Mouse (Mus musculus): ENCODE results near the gene Cd200. TPM values are rescaled to one million over a fixed set of nuclear protein-coding genes. Genes with fewer than 3 reads are reported as not detected.
"Not testable (repeated sequence)": the region's sequence is repeated elsewhere in the genome, so short reads cannot be mapped to it uniquely, and the experiment has no call there.

The Cd200 gene
- polyA plus RNA-seq (2015; fragmentation: Nextera tagmentation; extraction: Ambion mirVana), result 226 and 244 TPM in 2 replicates

DNA sequence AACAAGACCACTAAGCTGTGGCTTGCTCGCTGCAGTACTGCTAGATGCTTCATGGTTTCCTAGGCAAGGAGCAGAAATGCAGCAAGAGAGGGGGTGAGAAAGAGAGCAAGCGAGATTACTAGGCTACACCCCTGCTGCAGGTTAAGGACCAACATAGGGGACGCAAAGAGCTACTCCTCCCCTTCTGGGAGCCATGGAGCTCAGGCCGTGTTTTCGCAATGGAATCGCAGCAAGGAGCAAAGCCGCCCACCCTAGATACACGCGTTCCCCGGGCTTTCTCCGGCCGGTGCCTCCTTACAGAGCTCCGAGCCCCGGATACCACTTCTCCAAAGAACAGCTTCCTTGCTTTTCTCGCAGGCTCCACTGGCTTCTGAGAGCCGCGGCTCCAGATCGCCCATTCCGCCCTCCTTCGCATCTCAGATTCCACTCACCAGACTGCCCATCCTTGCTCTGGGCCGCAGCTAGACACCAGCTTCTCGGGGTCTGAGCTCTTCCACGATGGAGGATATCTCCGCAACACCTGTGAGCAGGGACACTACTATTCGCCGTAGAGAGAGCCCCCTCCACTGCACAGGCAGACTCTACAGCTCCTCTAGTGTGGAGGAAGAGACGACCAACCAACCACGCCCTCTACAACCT, at the start of gene Cd200:
TSS of gene Cd200 (minus strand) at position 629 of the 639 bp plus-strand sequence.
- under 1% methylated on average over 28 of the region's 28 CpGs for WGBS
- peak within 1 kb of the TSS; percentile 97 for H3K27ac ChIP-seq
- H3K4me3 ChIP-seq (replicated peaks), result peak within 1 kb of the TSS; percentile 79
- H3K4me1 ChIP-seq (replicated peaks), result peaks cover 13% of the 10 kb centered on the region
- H3K4me2 ChIP-seq (replicated peaks), result peak within 1 kb of the TSS; percentile 56
- ATAC-seq, result peak; percentile 98
- peak within 1 kb of the TSS; percentile 90 for H3K9ac ChIP-seq (replicated peaks)
- H3K9me3 ChIP-seq, result no peaks in the 10 kb centered on the region
- H3K36me3 ChIP-seq, result no peaks in the 10 kb centered on the region
- no peaks in the 10 kb centered on the region for H3K27me3 ChIP-seq

DNA sequence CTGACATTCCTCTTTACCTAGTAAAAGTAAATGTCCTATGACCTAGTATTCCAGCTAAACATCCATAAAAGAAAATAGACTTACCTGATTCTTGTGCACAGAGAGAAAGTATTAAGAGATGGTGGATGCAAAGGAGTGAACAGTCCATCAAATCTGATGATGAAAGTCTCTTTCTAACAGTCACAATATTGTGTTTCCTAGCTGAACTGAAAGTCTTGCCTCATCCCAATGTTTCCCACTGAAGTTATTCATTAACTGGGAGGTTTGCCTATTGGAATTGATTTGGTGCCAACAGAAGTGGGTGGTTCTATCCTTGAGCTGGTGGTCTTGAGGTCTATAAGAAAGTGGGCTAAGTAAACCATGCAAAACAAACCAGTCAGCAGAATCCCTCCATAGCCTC, 45.9 kb upstream of the Cd200 start:
- Histone ChIP-seq H3K9me3 (no peaks in the 10 kb centered on the region), H3K4me1 (replicated peaks) (no peaks in the 10 kb centered on the region), H3K27me3 (no peaks in the 10 kb centered on the region), H3K36me3 (no peaks in the 10 kb centered on the region), H3K4me3 (replicated peaks) (no peak overlapping the region), H3K4me2 (replicated peaks) (no peak overlapping the region), H3K9ac (replicated peaks) (no peak overlapping the region), H3K27ac (no peak overlapping the region)
- no peak for ATAC-seq

GRCm38 (mm10) chr16:45437230-45437739, 28.4 kb upstream of the Cd200 start:
- 100% methylated on average over 1 of the region's 1 CpGs for WGBS
- Histone ChIP-seq H3K27me3 (no peaks in the 10 kb centered on the region), H3K4me3 (replicated peaks) (no peak overlapping the region), H3K9me3 (no peaks in the 10 kb centered on the region), H3K36me3 (no peaks in the 10 kb centered on the region), H3K9ac (replicated peaks) (no peak overlapping the region), H3K4me1 (replicated peaks) (no peaks in the 10 kb centered on the region), H3K4me2 (replicated peaks) (no peak overlapping the region), H3K27ac (no peak overlapping the region)
- peak; percentile 37; the same call in 1 of the 2 replicates for ATAC-seq

- H3K27ac ChIP-seq, result no peak overlapping the region
- no peaks in the 10 kb centered on the region for H3K9me3 ChIP-seq
- H3K4me2 ChIP-seq (replicated peaks), result no peak overlapping the region
- no peak overlapping the region for H3K4me3 ChIP-seq (replicated peaks)
- no peak overlapping the region for H3K9ac ChIP-seq (replicated peaks)
- ATAC-seq, result no peak
- H3K36me3 ChIP-seq, result no peaks in the 10 kb centered on the region
- H3K4me1 ChIP-seq (replicated peaks), result no peaks in the 10 kb centered on the region
- no peaks in the 10 kb centered on the region for H3K27me3 ChIP-seq
Measured at GRCm38 (mm10) chr16:45435591-45435990, 26.7 kb upstream of the Cd200 start.

DNA sequence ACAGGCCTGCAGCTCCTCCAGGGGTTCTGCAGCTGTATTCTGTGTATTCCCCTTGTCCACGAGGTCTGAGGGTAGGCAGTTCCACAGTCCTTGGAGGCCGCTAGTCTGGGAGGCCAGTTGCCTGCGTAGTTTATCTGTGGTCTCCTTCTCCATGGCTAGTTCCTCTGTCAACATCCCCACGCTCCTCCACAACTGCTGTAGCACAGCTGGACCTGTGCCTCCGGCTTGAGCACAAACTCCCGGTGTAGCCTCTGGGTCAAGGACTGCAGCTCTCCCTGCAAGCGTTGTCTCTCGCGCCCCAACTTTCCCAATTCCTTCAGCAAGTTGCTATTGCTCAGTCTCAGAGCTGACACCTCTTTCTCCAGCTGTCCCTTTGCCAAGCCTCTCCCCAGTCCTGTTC, 18.8 kb upstream of the Cd200 start:
- Histone ChIP-seq H3K4me2 (replicated peaks) (no peak overlapping the region), H3K9me3 (no peaks in the 10 kb centered on the region), H3K27me3 (no peaks in the 10 kb centered on the region), H3K4me1 (replicated peaks) (no peaks in the 10 kb centered on the region), H3K36me3 (no peaks in the 10 kb centered on the region), H3K9ac (replicated peaks) (no peak overlapping the region), H3K4me3 (replicated peaks) (no peak overlapping the region), H3K27ac (no peak overlapping the region)
- 95% methylated on average over 9 of the region's 9 CpGs for WGBS
- no peak for ATAC-seq

- Histone ChIP-seq H3K27ac (no peak overlapping the region), H3K9ac (replicated peaks) (no peak overlapping the region), H3K27me3 (no peaks in the 10 kb centered on the region), H3K9me3 (no peaks in the 10 kb centered on the region), H3K36me3 (no peaks in the 10 kb centered on the region), H3K4me3 (replicated peaks) (no peak overlapping the region), H3K4me1 (replicated peaks) (no peaks in the 10 kb centered on the region), H3K4me2 (replicated peaks) (no peak overlapping the region)
- no peak for ATAC-seq
Measured at GRCm38 (mm10) chr16:45413497-45413896, 4.6 kb upstream of the Cd200 start.

DNA sequence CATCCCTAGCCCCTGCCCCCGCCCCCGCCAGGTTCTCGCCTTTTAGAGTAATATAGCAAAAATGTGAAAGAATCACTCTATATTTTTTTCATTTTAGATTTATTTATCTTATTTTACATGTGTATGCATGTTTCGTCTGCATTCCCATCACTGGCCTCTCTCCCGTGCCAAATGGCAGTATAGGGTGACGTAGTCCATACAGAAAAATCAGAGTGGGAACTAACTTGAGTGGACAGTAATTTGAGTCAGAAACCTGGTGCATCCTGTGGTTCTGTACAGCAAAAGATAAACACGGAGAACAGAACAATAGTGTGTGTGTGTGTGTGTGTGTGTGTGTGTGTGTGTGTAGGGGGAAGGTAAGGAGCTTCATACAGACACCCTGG, 202 bp upstream of the Cd200 start:
- Histone ChIP-seq H3K4me3 (replicated peaks) (peak overlapping the region; percentile 79), H3K9ac (replicated peaks) (peak overlapping the region; percentile 90), H3K4me1 (replicated peaks) (peaks cover 13% of the 10 kb centered on the region), H3K27ac (peak overlapping the region; percentile 97), H3K4me2 (replicated peaks) (peak overlapping the region; percentile 56)
- not testable (repeated sequence) for H3K36me3 ChIP-seq, H3K9me3 ChIP-seq, H3K27me3 ChIP-seq
- WGBS, result 30% methylated on average over 7 of the region's 7 CpGs
- ATAC-seq, result peak; percentile 64

DNA sequence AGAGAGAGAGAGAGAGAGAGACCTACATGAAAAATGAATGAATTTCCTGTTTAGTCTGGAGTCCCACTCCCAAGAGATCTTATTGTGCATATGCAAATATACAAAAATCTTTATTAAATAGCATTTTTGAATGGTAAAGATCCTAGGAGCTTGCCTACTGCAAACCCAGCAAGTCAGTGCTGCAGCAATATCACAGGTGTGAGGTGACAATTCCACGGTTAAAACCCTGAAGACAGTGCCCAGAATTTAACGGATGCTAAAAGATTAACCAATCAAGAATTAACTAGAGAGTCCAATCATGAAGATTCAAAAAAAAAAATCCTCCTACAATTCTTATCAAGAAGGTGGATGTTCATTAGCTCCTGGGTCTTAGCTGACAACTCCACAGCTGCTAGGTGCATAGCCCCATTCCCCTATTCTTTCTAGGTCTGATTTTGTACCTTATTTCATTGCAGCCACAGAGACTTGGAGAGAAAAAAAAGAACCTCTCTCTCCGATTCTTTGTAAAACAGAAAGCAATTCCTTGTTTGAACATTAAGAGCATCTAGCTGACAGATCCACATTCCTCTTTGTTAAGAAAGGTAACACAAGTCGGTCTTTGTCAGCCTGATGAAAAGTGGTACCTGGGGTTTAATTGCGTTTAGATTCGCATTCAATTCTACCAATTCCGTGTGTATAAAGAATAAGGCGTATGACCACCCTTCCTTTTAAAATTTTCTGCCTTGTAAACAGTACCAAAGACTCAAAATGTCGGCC, 1.0 kb downstream of the Cd200 start:
- Histone ChIP-seq H3K27ac (peak overlapping the region; percentile 97), H3K4me2 (replicated peaks) (peak overlapping the region; percentile 56), H3K4me3 (replicated peaks) (peak overlapping the region; percentile 79), H3K9ac (replicated peaks) (peak overlapping the region; percentile 90), H3K27me3 (no peaks in the 10 kb centered on the region), H3K9me3 (no peaks in the 10 kb centered on the region), H3K4me1 (replicated peaks) (peaks cover 13% of the 10 kb centered on the region), H3K36me3 (no peaks in the 10 kb centered on the region)
- WGBS, result 29% methylated on average over 9 of the region's 9 CpGs
- no peak for ATAC-seq

GRCm38 (mm10) chr16:45407091-45407490, 1.8 kb downstream of the Cd200 start:
- peak overlapping the region; percentile 79 for H3K4me3 ChIP-seq (replicated peaks)
- no peaks in the 10 kb centered on the region for H3K9me3 ChIP-seq
- WGBS, result 73% methylated on average over 5 of the region's 5 CpGs
- H3K27ac ChIP-seq, result peak overlapping the region; percentile 97
- no peaks in the 10 kb centered on the region for H3K36me3 ChIP-seq
- peak overlapping the region; percentile 90 for H3K9ac ChIP-seq (replicated peaks)
- H3K4me1 ChIP-seq (replicated peaks), result peaks cover 13% of the 10 kb centered on the region
- no peaks in the 10 kb centered on the region for H3K27me3 ChIP-seq
- peak overlapping the region; percentile 56 for H3K4me2 ChIP-seq (replicated peaks)
- no peak for ATAC-seq

GRCm38 (mm10) chr16:45402951-45403350, 5.9 kb downstream of the Cd200 start:
- Histone ChIP-seq H3K27me3 (no peaks in the 10 kb centered on the region), H3K4me2 (replicated peaks) (no peak overlapping the region), H3K4me3 (replicated peaks) (no peak overlapping the region), H3K9ac (replicated peaks) (no peak overlapping the region), H3K9me3 (no peaks in the 10 kb centered on the region), H3K36me3 (peaks cover 13% of the 10 kb centered on the region), H3K27ac (no peak overlapping the region), H3K4me1 (replicated peaks) (peaks cover 13% of the 10 kb centered on the region)
- no peak for ATAC-seq
- 80% methylated on average over 2 of the region's 2 CpGs for WGBS

- no peaks in the 10 kb centered on the region for H3K9me3 ChIP-seq
- no peak overlapping the region for H3K4me2 ChIP-seq (replicated peaks)
- WGBS, result 100% methylated on average over 1 of the region's 1 CpGs
- ATAC-seq, result no peak
- peaks cover 12% of the 10 kb centered on the region for H3K4me1 ChIP-seq (replicated peaks)
- H3K4me3 ChIP-seq (replicated peaks), result no peak overlapping the region
- peaks cover 14% of the 10 kb centered on the region for H3K36me3 ChIP-seq
- no peak overlapping the region for H3K9ac ChIP-seq (replicated peaks)
- no peaks in the 10 kb centered on the region for H3K27me3 ChIP-seq
- no peak overlapping the region for H3K27ac ChIP-seq
Measured at GRCm38 (mm10) chr16:45402036-45402435, 6.8 kb downstream of the Cd200 start.

DNA sequence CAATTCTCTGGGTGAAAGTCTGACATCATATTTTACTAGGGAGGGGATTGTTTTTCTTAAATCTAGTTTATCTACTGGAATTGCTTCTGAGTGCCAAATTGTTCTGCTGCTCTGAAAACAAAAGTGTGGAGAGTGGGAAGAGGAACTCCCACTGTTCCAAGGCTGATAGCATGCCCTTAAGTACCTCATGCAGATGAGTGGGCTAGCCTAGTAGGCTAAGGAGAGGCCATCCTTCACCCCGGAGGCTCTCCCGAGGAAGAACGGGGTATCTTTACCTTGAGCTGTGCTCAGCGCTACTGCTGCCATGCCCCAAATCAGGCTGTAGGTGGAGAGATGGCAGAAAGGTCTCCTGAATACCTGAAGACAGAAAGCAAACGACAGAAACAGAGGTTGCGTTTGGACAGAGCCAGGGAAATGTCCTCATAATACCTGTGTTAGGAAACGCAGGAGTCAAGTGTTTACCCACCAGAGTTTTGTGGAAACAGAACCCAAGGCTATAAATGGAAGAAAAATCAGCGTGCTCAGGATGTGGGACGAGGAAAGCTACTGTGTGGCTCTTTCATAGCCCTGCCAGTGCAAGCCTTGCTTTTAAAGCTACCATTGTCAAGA, 8.8 kb downstream of the Cd200 start:
- Histone ChIP-seq H3K9me3 (no peaks in the 10 kb centered on the region), H3K9ac (replicated peaks) (no peak overlapping the region), H3K4me3 (replicated peaks) (no peak overlapping the region), H3K4me2 (replicated peaks) (no peak overlapping the region), H3K36me3 (peaks cover 32% of the 10 kb centered on the region), H3K27ac (no peak overlapping the region), H3K4me1 (replicated peaks) (no peaks in the 10 kb centered on the region), H3K27me3 (no peaks in the 10 kb centered on the region)
- WGBS, result 73% methylated on average over 9 of the region's 9 CpGs
- no peak for ATAC-seq

Data from midbrain, embryonic 13.5 days (tissue).